Mouse (Mus musculus): ENCODE measurements around the gene Lcat.
"Not testable (repeated sequence)": the region's sequence is repeated elsewhere in the genome, so short reads cannot be mapped to it uniquely, and the experiment has no call there.

Lcat gene

GRCm38 (mm10) chr8:105943321-105943739 lies at the start of gene Lcat:
Gene Lcat, minus strand, starts transcription at chr8:105943382.
- DNase-seq (ENCODE audit: low read depth, low spot score), result no peak

DNA sequence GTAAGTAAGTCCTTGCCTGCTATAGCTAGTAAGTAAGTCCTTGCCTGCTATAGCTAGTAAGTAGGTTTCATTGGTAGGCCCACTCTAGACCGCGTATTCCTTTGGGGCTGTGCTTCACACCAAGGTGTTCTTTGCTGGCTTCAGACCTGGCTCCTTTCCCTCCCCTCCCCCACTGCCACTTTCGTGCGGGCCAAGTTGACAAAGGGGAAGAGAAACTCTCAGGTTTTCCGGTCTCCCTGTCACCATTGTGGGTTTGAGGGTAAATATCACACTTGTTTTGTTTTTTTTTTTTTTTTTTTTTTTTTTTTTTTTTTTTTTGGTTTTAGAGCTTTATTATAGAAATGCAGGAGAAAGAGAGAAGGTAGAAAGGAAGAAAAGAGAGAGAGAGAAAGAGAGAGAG lies 49.3 kb upstream of the Lcat start:
- no peak for DNase-seq (ENCODE audit: low read depth, low spot score)

GRCm38 (mm10) chr8:105991546-105991945 lies 48.4 kb upstream of the Lcat start:
- no peak for DNase-seq (ENCODE audit: low read depth, low spot score)

GRCm38 (mm10) chr8:105990856-105991387 lies 47.7 kb upstream of the Lcat start, which contains the start of gene Dus2:
Gene Dus2, plus strand, starts transcription at chr8:105991337.
- DNase-seq (ENCODE audit: low read depth, low spot score), result peak; percentile 92

DNA sequence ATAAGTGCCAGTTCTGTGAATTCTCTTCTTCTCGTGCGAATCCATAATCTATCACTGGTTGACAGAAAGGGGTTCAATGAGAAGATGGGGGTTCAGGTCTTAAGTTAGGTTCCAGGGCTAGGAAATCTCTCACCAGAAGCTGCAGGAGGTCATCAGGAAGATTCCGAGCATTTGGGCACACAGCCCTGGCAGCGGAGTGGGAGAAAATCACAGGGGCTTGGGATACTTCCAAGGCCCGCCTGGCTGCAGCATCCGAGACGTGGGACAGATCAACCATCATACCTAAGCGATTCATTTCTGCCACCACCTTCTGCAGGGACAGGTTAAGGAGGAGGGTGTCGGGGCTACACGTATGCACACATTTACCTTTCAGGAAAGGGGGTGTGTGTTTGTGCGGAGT lies 45.4 kb upstream of the Lcat start:
- DNase-seq (ENCODE audit: low read depth, low spot score), result no peak

DNA sequence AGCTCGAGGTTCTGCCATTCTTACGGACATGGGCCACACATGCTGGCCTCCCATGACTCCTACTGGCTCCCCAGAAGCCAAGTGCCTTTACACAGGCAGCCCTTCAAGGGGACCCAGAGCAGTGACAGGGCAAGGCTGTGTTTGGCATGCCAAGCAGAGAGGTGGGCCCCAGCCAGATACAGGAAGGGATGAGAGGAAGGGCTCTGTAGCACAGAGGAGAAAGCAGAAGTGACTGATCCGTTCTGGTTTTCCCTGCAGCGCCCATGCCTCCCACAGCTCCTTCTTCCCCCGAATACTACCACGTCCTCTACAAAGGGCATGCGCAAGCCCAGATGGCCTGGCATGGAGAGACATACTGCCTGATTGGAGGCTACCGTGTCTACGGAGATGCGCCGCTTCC lies 40.2 kb upstream of the Lcat start:
- DNase-seq (ENCODE audit: low read depth, low spot score), result not testable (repeated sequence)

GRCm38 (mm10) chr8:105981146-105981545 lies 38.0 kb upstream of the Lcat start:
- DNase-seq (ENCODE audit: low read depth, low spot score), result no peak

- peak; percentile 72 for DNase-seq (ENCODE audit: low read depth, low spot score)
Measured at GRCm38 (mm10) chr8:105979325-105979724, 36.1 kb upstream of the Lcat start, which contains the start of gene Dpep3. Gene Dpep3, minus strand, starts transcription at chr8:105979429.

GRCm38 (mm10) chr8:105975363-105975762 lies 32.2 kb upstream of the Lcat start:
- peak; percentile 78 for DNase-seq (ENCODE audit: low read depth, low spot score)

- DNase-seq (ENCODE audit: low read depth, low spot score), result peak; percentile 86
Measured at GRCm38 (mm10) chr8:105971019-105971720, 28.0 kb upstream of the Lcat start.

DNA sequence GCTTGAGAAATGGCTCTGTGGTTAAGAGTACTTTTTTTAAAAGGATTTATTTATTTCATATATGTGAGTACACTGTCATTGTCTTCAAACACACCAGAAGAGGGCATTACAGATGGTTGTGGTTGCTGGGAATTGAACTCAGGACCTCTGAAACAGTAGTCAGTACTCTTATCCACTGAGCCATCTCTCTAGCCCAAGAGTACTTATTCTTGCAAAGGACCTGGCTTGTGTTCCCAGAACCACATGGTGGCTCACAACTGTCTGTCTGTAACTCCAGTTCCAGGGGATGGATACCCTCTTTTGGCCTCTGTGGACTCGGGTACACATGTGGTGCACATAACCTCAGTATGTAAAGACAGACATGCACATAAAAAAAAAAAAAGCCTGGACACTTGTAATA lies 26.2 kb upstream of the Lcat start:
- DNase-seq (ENCODE audit: low read depth, low spot score), result no peak

- peak; percentile 94 for DNase-seq (ENCODE audit: low read depth, low spot score)
Measured at GRCm38 (mm10) chr8:105966692-105967311, 23.6 kb upstream of the Lcat start.

- DNase-seq (ENCODE audit: low read depth, low spot score), result peak; percentile 80
Measured at GRCm38 (mm10) chr8:105965905-105966341, 22.7 kb upstream of the Lcat start, which contains the start of gene Slc12a4. Gene Slc12a4, minus strand, starts transcription at chr8:105966097.

- peak; percentile 57 for DNase-seq (ENCODE audit: low read depth, low spot score)
Measured at GRCm38 (mm10) chr8:105965266-105965904, 22.2 kb upstream of the Lcat start.

DNA sequence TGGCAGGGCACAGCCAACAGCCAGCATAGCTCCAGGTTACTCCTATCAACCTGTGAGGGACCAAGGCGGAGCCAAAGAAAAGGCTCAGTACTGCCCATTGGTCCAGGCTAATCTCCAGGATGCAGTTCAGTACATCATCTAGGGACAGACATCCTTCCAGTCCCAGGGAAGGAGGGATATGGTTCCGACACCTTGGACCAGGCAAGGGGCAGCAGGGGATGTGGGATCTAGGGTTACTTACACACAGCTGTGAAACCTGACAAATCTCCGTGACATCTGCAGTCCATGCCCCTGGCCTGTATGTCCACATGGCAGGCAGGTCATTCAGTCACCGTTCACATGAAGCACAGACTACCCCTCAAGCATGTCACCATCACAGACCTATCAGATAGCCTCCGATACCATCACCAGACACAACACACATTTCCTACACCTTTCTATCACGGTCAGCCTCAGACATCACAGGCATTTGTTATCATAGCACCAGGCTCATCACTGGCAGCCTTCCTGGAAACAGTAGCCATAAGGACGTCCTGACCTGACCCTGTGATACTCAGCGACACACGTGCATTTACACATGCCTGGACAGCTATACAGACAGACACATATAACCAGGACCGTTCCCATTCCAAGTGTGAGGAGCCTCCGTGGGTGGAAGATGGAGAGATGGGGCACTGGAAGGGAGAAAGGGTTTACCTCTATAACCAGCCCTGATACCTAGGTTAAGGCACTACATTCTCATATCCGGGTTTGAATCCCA lies 21.5 kb upstream of the Lcat start:
- DNase-seq (ENCODE audit: low read depth, low spot score), result no peak

DNA sequence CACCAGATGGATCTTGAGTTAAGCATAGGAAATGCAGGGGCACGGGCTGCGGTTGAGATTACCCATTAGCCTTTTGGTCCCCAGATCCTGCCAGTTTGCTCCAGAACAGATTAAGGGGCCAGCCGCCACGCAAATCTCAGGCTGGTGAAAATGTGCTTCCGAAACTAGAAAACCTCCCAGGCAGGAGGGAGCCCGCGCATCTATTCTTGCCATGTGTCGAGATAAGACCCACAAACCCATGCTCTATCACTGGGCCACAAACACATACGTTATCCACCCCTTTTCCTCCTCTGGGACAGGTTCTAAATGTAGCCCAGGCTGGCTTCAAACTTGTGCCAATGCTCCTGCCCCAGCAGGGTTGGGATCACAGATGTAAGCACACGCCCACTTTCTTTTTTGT lies 18.4 kb upstream of the Lcat start:
- no peak for DNase-seq (ENCODE audit: low read depth, low spot score)

GRCm38 (mm10) chr8:105961101-105961500 lies 17.9 kb upstream of the Lcat start:
- DNase-seq (ENCODE audit: low read depth, low spot score), result peak; percentile 72

GRCm38 (mm10) chr8:105959350-105959749 lies 16.2 kb upstream of the Lcat start:
- no peak for DNase-seq (ENCODE audit: low read depth, low spot score)

DNA sequence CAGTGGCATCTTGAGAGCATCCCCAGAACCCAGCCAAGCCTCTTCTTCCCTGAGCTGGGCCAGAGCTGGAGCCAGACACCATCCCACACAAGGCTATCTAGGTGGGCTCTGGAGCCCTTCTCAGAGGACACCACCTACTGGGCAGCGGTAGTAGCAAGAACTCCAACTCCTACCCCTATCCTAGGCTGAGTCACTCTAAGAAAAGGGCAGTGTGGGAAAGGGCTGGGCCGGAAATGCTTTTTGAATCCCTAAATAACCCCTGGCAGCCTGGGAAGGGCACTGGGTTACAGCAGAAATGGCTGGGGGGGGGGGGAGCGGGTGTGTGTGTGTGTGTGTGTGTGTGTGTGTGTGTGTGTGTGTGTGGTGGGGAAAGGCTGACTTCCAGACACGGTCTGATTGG lies 14.6 kb upstream of the Lcat start:
- no peak for DNase-seq (ENCODE audit: low read depth, low spot score)

DNA sequence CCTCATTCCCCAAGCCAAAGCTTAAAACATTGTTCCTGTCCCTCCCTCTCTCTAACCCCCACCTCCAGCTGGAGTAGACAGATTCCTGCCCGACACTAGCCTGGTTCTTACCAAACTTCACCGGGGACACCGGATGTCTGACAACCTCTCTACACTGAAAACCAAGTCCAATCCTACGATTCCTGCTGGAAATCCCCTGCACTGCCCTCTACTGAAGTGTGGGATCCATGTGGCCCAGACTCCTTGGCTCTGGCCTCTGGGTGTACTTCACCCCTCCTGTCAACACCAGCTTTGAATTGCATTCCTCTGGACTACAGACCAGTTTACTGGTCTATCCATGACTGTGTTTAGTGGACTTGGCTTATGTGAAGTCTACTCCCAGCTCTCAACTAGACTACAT lies 13.4 kb upstream of the Lcat start:
- no peak for DNase-seq (ENCODE audit: low read depth, low spot score)

DNA sequence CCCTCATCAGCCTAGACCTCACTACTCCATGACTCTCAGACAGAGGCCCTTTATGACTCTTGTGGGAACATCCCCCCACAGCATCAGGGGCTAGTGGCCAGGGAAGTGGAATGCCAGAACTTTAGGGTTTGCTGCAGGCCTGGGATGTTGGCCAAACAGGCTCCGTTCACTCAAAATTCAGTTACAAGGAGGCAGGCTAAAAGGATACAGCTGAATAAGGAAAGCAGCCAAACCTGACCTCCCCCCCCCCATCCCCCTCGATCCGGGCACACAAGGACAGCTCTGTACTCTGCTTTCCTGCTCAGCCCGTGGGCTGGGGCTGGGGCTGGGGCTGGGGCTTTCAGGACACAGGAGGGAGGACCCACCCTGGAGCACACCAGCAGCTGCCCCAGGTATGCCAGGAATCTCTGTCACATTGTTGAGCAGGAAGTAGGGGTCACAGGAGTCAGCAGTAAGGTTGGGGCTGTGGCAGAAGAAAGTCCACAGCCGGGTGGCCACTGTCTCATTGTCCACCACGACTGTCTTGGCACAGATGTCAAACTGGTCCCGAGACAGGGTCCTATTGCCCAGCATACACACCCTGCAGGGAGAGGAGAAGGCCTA lies 8.0 kb upstream of the Lcat start:
- peak; percentile 50 for DNase-seq (ENCODE audit: low read depth, low spot score)
